Mouse (Mus musculus) kidney, adult 8-10 months (tissue): ENCODE measurements around the gene Rab3il1.

ENCODE experiments used
- DNase-seq, 2 experiments: peaks; one replicate each; pipeline ENCODE4 v3.0.0; 2022

Rab3il1 gene

DNA sequence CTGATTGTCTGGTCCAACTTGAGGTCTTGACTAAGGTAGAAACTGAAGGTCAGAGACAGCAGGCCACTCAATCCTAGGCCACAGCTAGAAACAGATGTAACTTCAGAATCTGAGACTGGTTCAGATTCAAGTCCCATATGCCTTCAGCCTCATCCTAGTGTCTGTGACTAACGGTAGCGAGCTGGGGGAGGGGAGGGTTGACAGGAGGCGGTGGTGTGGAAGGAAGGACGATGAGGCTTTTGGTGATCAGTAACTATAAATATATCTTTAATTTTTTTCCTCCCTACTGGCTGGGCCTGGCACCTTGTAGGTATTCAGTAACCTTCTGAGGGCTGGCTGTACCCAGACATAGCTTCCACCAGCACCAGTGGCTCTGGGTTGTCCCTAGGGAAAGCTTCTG, 14.0 kb downstream of the Rab3il1 start:
- no peak for DNase-seq

- DNase-seq, result no peak
These were observed 14.7 kb downstream of the Rab3il1 start for GRCm38 (mm10) chr19:10016151-10016550.

DNA sequence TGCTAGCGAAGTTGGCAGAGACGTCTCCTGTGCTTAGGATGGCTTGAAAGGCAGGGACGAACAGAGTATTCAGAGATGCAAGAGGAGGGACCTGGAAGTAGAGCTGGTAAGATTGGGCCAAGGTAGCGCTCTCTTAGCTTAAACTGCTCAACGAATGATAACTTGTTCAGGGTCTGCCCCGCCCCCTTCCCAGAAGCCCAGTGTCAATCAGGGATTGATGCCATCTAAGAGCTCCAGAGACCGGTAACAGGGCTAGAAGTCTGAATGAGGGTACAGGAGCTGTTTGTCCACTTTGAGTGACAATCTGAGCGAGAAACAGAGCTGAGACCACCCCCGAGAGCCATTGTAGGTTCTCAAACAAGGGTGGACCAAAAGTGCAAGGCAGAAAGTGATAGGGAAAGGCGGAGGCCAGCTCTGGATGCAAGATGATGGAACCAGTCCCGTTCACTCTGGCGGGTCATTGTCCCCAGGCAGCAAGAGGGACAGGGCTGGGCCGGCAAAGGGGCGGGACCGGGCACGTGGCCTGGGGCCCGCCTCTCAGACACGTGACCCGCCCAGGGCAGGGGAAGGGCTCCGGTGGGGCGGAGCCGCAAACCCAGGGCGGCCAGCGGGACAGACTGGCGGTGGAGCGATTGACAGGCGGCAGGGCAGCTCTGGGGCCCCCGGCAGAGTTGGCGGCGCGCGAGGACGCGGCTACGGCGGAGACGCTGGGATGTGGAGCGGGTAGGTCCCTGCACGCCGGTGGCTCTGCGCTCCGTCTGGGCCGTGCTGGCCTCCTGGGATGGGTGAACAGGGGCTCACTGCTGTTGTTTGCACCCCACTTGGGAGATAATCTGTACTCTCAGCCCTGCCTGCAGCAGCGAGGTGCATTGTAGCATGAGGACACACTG, 16.4 kb downstream of the Rab3il1 start:
- peak; percentile 92 for DNase-seq

DNA sequence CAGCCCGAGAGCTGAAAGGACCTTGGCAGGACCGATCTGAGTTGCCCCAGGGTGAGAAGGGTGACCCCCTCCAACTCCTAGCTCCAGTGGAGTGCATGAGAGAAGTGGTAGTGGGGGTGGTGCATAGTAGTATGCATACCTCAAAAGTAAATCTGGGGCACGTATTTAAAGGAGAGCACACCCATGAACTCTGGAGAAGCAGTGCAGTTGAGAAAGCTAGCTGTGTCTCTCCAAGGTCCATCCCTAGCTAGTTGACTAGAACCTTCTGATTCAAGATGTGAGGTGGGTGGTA, 17.0 kb downstream of the Rab3il1 start:
- DNase-seq, result peak in 1 of 2 experiments; percentile 29

- DNase-seq, result peak in 1 of 2 experiments; percentile 3
These were observed 17.8 kb downstream of the Rab3il1 start for GRCm38 (mm10) chr19:10019214-10019760.

- DNase-seq, result peak in 1 of 2 experiments; percentile 5
These were observed 20.5 kb downstream of the Rab3il1 start for GRCm38 (mm10) chr19:10021981-10022380.

- DNase-seq, result peak in 1 of 2 experiments; percentile 58
These were observed 21.2 kb downstream of the Rab3il1 start for GRCm38 (mm10) chr19:10022414-10023303.

DNA sequence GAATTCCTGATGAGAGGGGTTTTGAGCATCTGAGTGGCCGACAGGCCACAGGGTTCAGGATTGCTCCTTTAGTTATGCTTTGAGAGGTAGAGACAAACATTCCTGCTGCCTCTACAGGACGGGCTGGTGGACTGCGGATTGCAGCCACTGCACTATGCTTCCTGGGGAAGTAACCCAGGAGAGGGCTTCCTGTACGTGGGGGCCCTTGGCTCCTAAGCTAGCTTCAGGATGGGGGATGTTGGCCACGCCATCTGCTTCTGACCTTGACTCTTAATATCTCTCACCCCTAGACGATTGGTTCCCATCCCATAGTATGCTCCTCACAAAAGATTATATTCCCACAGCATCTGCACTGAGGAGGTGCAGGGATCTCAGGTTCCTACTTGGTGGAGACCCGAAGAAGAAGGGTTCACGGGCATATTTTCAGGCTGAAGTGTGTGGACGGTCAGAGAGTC, 21.9 kb downstream of the Rab3il1 start:
- no peak for DNase-seq

DNA sequence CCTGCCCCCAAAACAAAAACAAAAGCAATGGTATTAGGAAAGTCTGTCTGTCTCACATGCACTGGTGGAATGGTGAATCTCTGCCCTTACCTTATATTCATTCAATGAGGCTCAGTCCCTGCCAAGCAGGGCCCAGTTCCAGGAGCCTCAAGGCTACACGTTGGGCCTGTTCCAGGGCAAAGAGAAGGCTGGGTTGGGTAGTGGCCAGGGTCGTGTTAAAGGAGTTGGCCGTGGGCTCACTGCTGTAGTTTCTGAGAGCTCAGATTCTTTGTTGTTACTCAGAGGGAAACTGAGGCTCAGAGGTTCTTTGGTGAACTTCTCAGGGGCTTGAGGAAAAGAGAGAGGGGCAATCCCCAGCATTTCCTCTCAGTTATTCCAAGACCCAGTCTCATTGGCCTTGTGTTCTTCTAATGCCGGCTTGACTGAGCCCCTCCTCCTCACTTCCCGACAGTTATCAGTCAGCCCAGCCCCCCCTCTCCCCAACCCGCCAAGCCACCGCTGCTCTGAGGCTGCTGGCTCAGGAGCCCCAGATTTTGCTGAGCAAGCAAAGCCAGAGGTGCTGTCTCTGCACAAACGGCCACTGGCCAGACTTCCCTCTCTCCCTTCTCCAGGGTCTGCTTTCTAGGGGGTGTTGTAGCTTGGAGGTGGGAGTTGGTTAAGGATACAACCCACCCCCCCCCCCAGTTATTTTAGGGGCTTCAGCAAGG, 23.9 kb downstream of the Rab3il1 start:
- DNase-seq, result peak; percentile 70 to 72

DNA sequence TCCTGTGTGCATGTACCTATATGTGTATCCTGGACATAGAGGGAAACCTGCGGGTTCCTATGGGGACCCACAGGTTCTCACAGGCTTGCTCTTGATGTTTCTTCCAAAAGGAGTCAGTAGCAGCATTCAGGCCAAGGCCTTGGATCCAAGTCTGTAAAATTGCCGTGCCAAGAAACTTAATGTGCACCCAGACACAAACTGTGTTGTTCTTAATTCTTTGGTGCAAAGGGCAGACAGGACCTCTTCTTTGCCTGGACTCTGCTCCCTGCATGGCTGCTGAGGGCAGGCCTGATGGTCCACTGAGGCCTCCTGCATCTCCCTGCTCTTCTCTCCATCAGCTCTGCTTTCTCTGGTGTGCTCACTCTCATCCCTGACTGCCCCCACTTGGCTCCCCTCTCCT, 28.3 kb downstream of the Rab3il1 start:
- peak; percentile 68 to 82 for DNase-seq

GRCm38 (mm10) chr19:10033211-10033973, 31.9 kb downstream of the Rab3il1 start:
- peak; percentile 65 to 67 for DNase-seq

- no peak for DNase-seq
These were observed 32.9 kb downstream of the Rab3il1 start for GRCm38 (mm10) chr19:10034356-10034755.

GRCm38 (mm10) chr19:10034785-10035447, 33.4 kb downstream of the Rab3il1 start:
- peak in 1 of 2 experiments; percentile 88 for DNase-seq

- peak; percentile 67 to 69 for DNase-seq
These were observed 36.1 kb downstream of the Rab3il1 start for GRCm38 (mm10) chr19:10037534-10037933.

- peak in 1 of 2 experiments; percentile 73 for DNase-seq
These were observed 36.9 kb downstream of the Rab3il1 start for GRCm38 (mm10) chr19:10038364-10038763.

DNA sequence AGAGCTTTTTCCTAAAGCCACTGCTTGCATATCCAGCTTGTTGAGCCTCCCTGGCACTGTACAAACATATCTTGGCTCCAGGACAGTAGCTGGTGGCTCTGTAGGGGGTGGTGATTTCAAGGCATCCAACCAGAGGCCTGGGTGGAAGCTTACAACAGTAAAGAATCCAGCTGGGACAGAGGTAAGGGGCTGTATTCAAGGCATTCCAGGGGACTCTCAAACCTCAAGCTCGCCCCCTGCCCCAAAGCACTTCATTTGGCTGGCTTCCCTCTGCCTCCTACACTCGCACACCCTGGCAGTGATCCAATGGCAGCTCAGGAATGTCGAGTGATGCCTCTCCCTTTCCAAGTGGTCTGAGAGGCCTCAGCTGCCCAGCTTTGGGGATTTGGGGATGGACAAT, 37.4 kb downstream of the Rab3il1 start:
- DNase-seq, result peak; percentile 64 to 71

DNA sequence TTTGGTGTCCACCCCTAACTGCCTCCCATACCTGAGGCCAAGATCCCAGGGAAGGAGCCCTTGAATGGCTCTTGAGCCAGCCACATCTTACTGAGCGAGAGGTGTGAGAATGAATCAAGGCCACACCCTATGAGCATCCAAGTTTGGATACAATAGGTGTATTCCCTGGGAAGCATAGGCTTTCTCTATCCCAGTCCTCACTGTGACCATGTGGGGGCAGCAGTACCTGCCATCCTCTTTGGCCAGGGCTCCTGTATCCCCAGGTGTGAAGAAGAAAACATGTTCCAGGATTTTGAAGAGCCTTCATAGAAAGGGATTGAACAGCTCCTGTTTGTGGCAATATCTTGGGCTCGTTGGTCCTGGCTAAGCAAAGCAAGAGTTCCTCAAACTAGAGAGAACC, 38.1 kb downstream of the Rab3il1 start:
- DNase-seq, result peak in 1 of 2 experiments; percentile 53

- DNase-seq, result no peak
These were observed 39.5 kb downstream of the Rab3il1 start for GRCm38 (mm10) chr19:10040866-10041387.

DNA sequence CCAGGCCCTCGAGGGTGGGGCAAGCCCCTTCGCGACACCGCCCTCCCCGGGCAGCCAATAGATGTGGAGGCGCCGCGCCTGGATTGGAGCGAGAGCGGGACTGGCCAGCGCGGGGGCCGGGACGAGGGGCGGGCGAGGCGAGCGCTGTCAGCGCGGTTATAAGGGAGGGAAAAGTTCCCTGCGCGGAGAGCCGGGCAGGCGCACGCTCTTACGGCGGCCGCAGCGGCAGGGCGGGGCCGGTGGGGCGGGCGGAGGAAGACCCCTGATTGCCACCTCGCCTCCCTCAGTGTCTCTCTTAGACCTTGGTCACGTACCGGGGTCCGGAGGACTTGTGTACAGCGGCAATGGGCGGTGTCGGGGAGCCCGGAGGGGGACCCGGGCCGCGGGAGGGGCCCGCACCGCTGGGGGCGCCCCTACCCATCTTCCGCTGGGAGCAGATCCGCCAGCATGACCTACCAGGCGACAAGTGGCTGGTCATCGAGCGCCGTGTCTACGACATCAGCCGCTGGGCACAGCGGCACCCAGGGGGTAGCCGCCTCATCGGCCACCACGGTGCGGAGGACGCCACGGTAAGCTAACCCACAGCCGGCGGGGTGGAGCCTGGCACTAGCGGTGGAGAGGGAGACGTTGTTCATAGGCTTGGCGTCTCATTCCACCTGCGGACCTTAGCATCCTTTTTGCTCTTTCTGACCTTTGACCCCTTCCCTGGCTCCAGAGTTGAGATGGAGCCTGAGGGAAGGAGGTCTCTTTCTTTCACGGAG, 40.1 kb downstream of the Rab3il1 start, which contains the start of gene Fads3:
Gene Fads3, plus strand, starts transcription at position 182 of the 761 bp plus-strand sequence.
- DNase-seq, result peak; percentile 82 to 84

DNA sequence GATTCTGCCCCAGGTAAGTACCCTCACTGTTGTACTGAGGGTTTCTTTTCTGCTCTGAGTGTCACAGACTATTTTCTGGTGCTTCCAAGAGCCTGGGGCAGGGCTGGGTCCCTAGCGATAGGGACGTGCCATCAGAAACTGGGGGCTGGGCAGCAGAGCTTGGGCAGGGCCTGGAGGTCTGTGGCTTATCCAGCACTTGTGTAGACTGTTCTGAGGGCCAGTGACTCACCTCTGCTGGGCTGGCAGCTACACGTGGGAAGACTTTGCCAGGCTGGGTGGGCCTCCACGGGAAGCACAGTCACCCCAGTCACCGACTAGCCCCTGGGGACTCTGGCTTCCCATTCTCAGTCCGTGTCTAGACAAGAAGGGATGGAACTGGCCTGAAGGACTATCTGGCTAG, 40.8 kb downstream of the Rab3il1 start:
- no peak for DNase-seq
